Mouse (Mus musculus) ovary, postnatal 36 days (tissue): ENCODE measurements around the gene Syce2.

ENCODE experiments used
- DNase-seq: peaks from one replicate; pipeline ENCODE4 v3.0.0; 2022; ENCODE audit warnings: low spot score, mixed read lengths

Gene Syce2

DNA sequence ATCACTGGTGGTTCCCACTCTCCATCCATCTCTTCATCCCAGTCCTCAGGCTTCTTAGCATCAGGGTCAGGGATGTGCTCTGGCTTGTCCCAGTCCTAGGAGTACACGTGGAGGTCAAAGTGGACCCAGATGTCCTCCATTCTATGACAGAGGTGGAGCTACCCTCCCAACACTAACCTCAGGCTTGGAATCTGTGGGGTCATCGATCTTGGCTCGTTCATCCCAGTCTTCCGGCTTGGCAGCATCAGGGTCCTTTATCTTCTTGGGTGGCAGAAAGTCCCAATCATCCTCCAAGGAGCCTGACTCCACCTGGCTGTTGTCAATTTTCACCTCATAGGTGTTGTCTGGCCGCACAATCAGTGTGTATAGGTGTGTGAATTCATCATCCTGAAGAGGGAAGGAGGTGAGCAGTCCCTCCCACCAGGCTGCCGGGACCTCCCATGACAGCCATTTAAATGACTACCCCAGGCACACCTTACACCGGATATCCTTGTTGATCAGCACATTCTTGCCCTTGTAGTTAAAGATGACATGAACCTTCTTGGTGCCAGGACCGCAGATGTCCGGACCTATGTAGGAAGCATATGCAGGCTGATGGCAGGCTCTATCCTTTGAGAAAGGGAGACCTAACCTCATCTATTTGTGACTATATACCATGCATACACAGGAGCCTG lies 27.4 kb upstream of the Syce2 start:
- no peak for DNase-seq

DNA sequence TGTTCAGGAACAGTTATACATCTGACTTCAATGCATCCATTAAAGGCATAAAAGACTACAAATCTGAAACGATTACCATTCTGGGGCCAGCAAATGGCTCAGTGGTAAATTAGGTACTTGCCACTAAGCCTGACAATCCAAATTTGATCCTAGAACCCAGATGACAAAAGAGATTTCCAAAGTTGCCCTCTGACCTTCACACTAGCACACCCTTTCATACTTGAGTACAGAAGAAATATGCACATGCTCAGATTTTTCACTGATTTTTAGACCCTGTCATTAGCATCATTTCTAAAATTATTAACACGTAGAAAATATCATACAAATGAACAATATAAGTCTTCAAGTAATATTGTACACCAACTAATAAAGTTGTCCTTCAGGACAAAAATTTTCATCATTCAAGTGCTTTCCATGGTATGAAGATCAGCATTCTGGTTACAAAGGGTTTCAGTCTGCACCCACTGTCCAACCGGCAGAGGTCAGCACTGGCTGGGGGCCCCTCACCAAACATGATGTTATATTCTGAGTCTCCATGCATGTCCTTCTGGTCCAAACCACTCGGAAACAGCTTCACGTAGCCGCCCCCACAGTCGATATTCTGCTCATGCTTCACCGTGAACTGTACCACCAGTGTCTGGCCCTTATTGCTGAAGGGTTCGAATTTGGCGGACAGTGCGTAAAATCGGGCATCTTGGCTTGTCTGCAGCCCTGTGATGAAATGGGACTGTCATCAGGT lies 26.4 kb upstream of the Syce2 start:
- DNase-seq, result peak; percentile 47

- DNase-seq, result no peak
Observed at GRCm38 (mm10) chr8:84846094-84846721, 25.7 kb upstream of the Syce2 start.

- peak; percentile 99 for DNase-seq
Observed at GRCm38 (mm10) chr8:84846722-84847572, 25.0 kb upstream of the Syce2 start, which contains the start of gene Calr. Gene Calr (minus strand): TSS chr8:84846934.

- no peak for DNase-seq
Observed at GRCm38 (mm10) chr8:84847684-84848435, 24.1 kb upstream of the Syce2 start.

DNA sequence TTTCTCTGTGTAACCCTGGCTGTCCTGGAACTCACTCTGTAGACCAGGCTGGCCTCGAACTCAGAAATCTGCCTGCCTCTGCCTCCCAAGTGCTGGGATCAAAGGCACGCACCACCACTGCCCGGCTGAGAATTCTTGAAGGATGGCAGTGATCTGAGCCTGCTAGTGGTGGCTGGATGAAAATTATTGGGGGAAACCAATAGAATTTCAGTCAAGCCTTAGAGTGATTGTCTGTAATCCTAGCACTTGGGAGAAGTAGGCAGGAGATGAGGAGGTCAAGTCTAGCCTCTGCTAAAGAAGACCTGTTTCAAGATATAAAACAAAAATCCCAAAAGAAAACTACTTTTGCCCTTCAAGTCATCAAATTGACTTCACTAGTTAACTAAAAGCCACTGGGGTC lies 15.5 kb upstream of the Syce2 start:
- no peak for DNase-seq

- DNase-seq, result peak; percentile 89
Observed at GRCm38 (mm10) chr8:84856864-84857441, 15.0 kb upstream of the Syce2 start, which contains the start of gene Farsa. Gene Farsa (plus strand): TSS chr8:84856989.

DNA sequence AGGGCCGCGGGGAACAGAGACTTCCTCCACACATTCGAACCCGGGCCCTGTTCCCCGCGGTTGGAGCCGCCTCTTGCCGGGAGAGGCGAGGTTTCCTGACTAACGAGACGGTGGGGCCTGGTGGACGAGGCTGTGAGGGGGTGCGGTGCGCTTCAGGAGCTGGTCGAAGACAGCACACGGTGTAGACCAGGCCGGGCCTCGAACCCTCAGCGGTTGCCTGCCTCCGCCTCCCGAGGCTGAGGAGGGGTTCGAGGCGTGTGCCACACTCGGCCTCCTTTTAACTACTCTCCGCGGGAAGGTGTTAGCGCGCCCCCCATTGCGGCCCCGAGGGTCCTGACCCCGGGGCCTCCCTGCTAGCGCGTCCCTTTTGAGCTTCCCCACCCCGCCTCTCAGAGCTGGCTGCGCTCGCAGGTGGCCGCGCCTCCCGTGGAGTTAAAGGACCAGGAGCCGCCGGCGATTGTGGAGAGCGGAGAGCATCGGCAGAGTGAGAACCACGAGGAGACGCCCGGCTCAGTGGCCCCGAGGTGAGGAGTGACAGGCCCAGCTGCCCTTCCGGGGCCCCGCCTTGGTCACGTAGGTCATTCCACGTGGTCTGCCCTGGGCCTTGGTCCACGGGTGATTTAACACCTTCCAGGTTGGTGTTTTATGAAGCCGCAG lies 526 bp downstream of the Syce2 start:
- peak; percentile 44 for DNase-seq

- DNase-seq, result no peak
Observed at GRCm38 (mm10) chr8:84873016-84873415, 1.1 kb downstream of the Syce2 start.

DNA sequence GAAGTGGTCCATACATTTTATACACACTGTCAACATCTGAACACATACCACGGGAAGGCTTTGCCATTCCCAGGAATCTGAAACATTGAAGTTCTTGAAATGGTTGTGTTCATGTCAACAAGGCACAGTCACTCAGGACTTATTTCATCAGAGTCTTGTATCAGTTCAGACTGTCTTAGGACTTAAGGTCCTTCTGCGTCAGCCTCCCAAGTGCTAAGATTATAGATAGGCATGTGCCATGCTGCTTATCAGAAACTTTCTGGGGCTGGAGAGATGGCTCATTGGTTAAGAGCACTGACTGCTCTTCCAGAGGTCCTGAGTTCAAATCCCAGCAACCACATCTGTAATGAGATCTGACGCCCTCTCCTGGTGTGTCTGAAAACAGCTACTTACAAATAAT lies 2.4 kb downstream of the Syce2 start:
- no peak for DNase-seq

DNA sequence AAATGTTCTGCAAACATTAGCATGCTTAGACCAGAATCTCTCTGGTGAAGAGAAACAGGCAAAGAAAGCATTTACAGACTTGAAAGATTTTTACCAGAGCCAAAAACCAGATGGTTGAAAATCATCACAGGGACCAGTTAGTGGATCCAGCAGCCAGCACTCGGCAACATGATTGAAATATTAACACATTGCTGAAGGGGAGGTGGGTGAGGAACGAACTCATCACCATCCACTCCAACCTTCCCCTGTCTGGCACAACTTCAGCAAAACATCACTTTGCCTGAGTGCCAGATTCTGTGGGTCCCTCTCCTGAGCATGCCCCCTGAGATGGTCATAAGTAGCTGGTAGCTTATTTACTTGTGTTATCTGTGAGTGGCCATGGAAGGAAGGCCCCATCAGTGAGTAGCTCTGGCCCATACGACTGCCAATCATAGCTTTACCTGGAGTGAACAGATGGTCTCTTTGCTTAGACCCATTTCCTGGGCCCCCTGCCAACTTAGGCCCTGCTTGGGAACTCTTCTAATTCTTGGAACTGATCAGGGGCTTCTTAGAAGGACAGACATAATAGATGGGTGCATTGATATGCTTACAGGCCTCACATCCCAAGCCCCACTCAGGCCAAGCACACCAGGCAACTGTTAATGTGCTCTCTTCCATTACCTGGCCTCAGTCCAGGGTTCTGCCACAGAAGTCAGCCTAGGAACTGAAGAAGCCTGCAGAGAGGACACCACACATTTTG lies 5.6 kb downstream of the Syce2 start:
- no peak for DNase-seq

GRCm38 (mm10) chr8:84878915-84879314 lies 7.0 kb downstream of the Syce2 start:
- no peak for DNase-seq

GRCm38 (mm10) chr8:84884728-84885127 lies 12.8 kb downstream of the Syce2 start:
- no peak for DNase-seq

- no peak for DNase-seq
Observed at GRCm38 (mm10) chr8:84888280-84888679, 16.4 kb downstream of the Syce2 start.

DNA sequence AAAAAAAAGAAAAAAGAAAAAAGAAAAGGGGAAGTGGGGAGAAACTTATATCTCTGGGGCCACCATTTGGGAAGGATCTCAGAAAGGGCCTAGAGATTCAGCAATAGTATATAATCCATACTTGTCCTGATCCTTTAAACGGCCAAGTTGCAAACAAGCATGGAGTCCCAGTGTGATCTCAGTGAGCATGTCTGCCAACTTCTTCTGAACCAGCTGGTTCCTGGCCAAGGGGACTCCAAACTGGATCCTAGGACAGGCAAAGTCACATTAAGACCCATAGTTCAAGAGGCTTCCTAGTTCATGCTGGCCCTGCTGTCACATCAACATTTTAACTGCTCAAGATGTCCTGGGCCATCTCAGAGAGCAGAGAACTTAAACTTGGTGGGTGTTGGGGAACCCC lies 17.2 kb downstream of the Syce2 start:
- DNase-seq, result no peak

GRCm38 (mm10) chr8:84892993-84893708 lies 21.2 kb downstream of the Syce2 start:
- no peak for DNase-seq

DNA sequence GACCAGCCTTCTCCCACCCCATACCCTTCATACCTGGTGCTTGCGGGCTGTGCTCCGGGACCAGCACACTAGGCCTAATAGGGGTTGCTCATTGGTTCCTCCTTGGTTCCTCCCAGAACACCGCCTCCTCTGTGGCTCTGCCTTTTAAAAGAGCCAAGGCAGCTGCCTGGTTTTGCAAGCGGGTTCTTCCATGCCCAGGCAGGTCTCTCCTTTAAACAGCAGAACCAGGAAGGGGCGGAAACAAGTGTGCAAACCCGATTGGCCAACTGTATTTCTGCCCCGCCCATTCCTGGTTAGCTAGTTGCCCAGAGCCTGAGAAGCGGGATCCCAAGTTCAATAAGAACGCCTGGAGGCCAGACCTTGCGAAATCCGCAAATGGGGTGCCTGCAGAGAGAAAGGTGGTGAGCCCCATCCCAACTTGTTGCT lies 21.8 kb downstream of the Syce2 start, which contains the start of gene Gcdh:
Gcdh (minus strand) TSS at position 213 of the 426 bp plus-strand sequence.
- DNase-seq, result peak; percentile 86

DNA sequence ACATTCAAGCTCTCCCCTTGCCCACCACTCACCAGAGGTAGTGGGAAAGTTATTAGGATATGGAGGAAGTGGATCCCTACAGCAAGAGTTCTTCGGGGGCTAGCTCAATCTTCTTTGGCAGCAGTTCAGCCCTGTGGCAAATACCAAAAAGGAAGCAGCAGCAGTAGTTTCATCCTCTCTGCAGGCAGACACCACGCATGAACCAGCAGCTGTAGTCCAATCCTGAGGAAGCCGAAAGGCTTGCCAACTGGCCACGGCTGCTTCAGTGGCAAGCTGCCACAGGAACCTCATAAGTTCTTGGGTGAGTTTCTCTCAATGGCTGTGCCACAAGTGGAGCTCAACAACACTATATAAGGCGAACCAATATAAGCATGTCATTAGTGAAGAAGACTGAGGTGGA lies 24.1 kb downstream of the Syce2 start:
- DNase-seq, result no peak

DNA sequence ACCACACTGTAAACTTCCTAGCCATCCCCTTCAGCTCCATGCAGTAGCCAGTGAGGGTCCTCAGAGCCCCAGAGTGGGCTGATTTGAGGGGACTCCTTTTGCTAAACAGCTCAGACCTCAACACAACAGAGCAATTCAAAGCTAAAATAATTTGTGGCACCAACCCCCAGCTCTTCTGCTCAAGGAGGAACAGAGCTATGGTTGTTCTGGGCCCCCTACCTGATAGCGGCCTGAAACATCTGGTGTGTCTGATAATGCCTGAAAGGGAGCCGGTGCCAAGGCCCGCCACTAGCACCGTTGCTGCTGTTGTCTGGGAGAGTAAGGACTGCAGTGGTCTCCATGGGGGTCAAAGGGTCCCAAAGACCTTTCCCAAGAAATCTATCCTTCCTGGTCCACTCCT lies 29.2 kb downstream of the Syce2 start:
- no peak for DNase-seq
